Mouse (Mus musculus) inflammation-experienced regulatory T-cells, adult 6 months (primary cell): ENCODE data around the gene Rbmx. TPM values are rescaled to one million over a fixed set of nuclear protein-coding genes. Genes with fewer than 3 reads are reported as not detected.

Source experiments
- polyA plus RNA-seq, 3 experiments: library from polyadenylated mRNA; unstranded; fragments of 100-300 nt; shearing (Covaris generic); gene quantifications; one replicate each; pipeline ENCODE4 v1.2.1; 2017

Gene Rbmx
- polyA plus RNA-seq, 3 experiments from 2014 or later, result 71.5 to 109 (median 89.7) TPM

Other genes starting within 250 kb of the Rbmx start
- 10 to 100 TPM; 65.0 to 80.7 (median 69.6) TPM for gene Cd40lg, start 180.9 kb downstream of the Rbmx start, polyA plus RNA-seq
- gene Arhgef6, start 54.3 kb downstream of the Rbmx start, polyA plus RNA-seq, result 10 to 100 TPM; 74.2 to 95.3 (median 80.3) TPM
- gene Gm364, start 16.1 kb upstream of the Rbmx start, polyA plus RNA-seq, result not detected
- not detected for gene Gpr101, start 110.7 kb upstream of the Rbmx start, polyA plus RNA-seq